Mouse (Mus musculus) limb, embryonic 14.5 days (tissue): ENCODE data around the gene Fer. TPM values are rescaled to one million over a fixed set of nuclear protein-coding genes. Genes with fewer than 3 reads are reported as not detected.

Experiments
- ATAC-seq: fragments of 200-750 bp; cut with Nextera tagmentation; 2 replicates; pipeline ENCODE4 v1.8.0; 2017; ENCODE audit warnings: low read depth, moderate number of reproducible peaks, moderate TSS enrichment; ENCODE audit not compliant: low FRiP score
- DNase-seq: peaks from one replicate; pipeline ENCODE4 v3.0.0-alpha.2; 2015; ENCODE audit warnings: low spot score
- H3K27ac ChIP-seq: fragments of 300-500 bp; sonication (generic); replicated peaks from 2 replicates; pipeline ENCODE4 v1.5.1; 2014; ENCODE audit warnings: low read depth, mild to moderate bottlenecking, low read length, moderate library complexity, mixed read lengths
- H3K27me3 ChIP-seq: fragments of 300-500 bp; sonication (generic); 2 replicates; pipeline ENCODE4 v1.6.1; 2014; ENCODE audit warnings: low read length, mixed read lengths; ENCODE audit not compliant: control insufficient read depth, insufficient read depth
- H3K36me3 ChIP-seq: fragments of 300-500 bp; sonication (generic); 2 replicates; pipeline ENCODE4 v1.6.1; 2014; ENCODE audit warnings: mild to moderate bottlenecking, low read length, moderate library complexity, mixed read lengths; ENCODE audit not compliant: control insufficient read depth, insufficient read depth
- H3K4me1 ChIP-seq: fragments of 300-500 bp; sonication (generic); 2 replicates; pipeline ENCODE4 v1.6.1; 2014; ENCODE audit warnings: antibody characterized with exemption, low read length, mixed read lengths; ENCODE audit not compliant: control insufficient read depth, insufficient read depth
- H3K4me2 ChIP-seq: fragments of 300-500 bp; sonication (generic); replicated peaks from 2 replicates; pipeline ENCODE4 v1.6.1; 2014; ENCODE audit warnings: low read depth, mild to moderate bottlenecking, low read length, moderate library complexity; ENCODE audit not compliant: severe bottlenecking
- H3K4me3 ChIP-seq: fragments of 300-500 bp; sonication (generic); replicated peaks from 2 replicates; pipeline ENCODE4 v1.5.1; 2014; ENCODE audit warnings: low read length
- H3K9ac ChIP-seq: fragments of 300-500 bp; sonication (generic); 2 replicates; pipeline ENCODE4 v1.6.1; 2014; ENCODE audit warnings: mild to moderate bottlenecking, low read depth, low read length, moderate library complexity; ENCODE audit not compliant: severe bottlenecking
- H3K9me3 ChIP-seq: fragments of 300-500 bp; sonication (generic); 2 replicates; pipeline ENCODE4 v1.6.1; 2016; ENCODE audit warnings: low read length; ENCODE audit not compliant: control insufficient read depth
- POLR2A ChIP-seq: fragments of 200-500 bp; IDR thresholded peaks from 2 replicates; pipeline ENCODE4 v1.8.0; 2012; ENCODE audit warnings: inconsistent platforms, mild to moderate bottlenecking, moderate library complexity, borderline replicate concordance; ENCODE audit not compliant: insufficient read depth, insufficient read length; ENCODE audit errors: extremely low read depth
- WGBS: fragments of 180-500 bp; shearing (Covaris S2); extraction: QIAGEN DNeasy Blood & Tissue Kit; methylation state at CpG from one replicate; pipeline ENCODE4 v1.1.7; 2014; 5-methylcytosine and 5-hydroxymethylcytosine counted together
- polyA plus RNA-seq, 2 experiments: library from polyadenylated mRNA; depleted of rRNA in 1 of 2; stranded (reverse) in 1 of 2; unstranded in 1 of 2; fragments of >200 nt; fragmentation: Nextera tagmentation in 1 of 2; extraction: Ambion mirVana in 1 of 2; gene quantifications; 2 replicates each; pipeline versions ENCODE4 v1.2.1 to v1.2.3; 2012 to 2014

Gene Fer
- polyA plus RNA-seq, 2 experiments, result 11.1 to 34.7 TPM

DNA sequence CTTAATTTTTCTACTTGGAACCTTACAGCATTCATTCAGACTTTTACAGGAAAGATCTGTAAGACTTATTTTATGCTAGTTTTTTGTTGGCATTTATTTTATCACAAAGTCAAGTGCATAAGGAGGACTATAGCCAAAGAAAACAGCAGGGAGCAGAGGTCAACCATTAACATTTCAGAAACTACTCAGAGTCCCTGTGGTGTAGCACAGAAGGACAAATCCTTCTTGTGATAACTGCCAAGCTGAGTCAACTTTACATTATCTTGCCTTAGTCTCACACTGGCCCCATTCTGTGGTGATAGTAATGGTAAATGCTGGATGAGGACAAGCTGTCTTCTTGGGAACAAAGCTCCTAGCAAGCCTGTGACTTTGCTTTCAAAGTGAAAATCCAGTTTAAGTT is 197.7 kb downstream of the Fer start:
- H3K27ac ChIP-seq, result no peak overlapping the region
- H3K36me3 ChIP-seq, result no peaks in the 10 kb centered on the region
- H3K9me3 ChIP-seq, result no peaks in the 10 kb centered on the region
- no peaks in the 10 kb centered on the region for H3K27me3 ChIP-seq
- DNase-seq, result no peak
- no peak overlapping the region for H3K4me3 ChIP-seq
- no peak overlapping the region for H3K4me2 ChIP-seq
- ATAC-seq, result no peak
- TF ChIP-seq POLR2A, result no peak
- no peak overlapping the region for H3K9ac ChIP-seq
- no peaks in the 10 kb centered on the region for H3K4me1 ChIP-seq

DNA sequence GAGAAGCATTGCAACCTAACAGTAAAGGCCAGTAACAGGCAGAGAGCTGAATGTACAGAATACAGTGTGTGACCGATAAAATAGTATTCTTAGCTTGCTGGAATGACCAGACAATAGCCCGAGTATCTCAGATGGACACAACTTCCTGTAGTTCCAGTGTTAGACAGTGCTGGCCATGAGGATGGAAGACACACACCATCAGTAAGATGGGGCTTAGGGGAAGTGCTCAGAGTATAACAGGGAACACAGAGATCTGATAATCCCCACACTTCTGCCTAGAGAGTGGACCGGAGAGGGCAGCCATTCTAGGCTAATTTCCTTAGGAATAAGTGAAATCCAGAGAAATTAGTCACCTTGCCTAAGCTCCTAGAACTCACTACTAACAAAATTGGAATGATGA is 202.4 kb downstream of the Fer start:
- Histone ChIP-seq H3K9me3 (no peaks in the 10 kb centered on the region), H3K36me3 (no peaks in the 10 kb centered on the region), H3K9ac (no peak overlapping the region), H3K4me2 (no peak overlapping the region), H3K27ac (no peak overlapping the region), H3K4me1 (no peaks in the 10 kb centered on the region), H3K27me3 (no peaks in the 10 kb centered on the region), H3K4me3 (no peak overlapping the region)
- 90% methylated on average over 3 of the region's 3 CpGs for WGBS
- ATAC-seq, result no peak
- no peak for DNase-seq
- no peak for TF ChIP-seq POLR2A

DNA sequence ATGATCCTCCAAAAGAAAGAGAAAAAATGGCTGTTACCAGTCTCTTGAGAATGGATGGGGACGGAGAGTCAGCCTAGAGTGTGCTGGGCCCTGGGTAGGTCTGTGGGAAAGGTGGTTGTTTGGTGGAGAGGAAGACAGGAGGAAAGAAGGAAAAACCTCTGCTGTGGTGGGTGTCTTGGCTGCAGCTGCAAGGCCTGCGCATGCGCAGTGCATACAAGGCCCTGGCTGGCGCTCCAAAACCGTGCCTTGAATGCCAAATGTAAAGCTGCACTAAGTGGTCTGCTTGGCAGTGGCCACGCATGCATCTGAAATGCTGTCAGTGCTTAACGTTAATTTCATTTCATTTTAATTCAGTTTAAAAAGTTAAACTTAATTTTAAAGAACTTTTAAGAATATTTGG is 214.5 kb downstream of the Fer start:
- no peak for TF ChIP-seq POLR2A
- Histone ChIP-seq H3K4me1 (no peaks in the 10 kb centered on the region), H3K4me3 (no peak overlapping the region), H3K36me3 (no peaks in the 10 kb centered on the region), H3K9ac (no peak overlapping the region), H3K27me3 (no peaks in the 10 kb centered on the region), H3K4me2 (no peak overlapping the region), H3K9me3 (no peaks in the 10 kb centered on the region), H3K27ac (no peak overlapping the region)
- DNase-seq (no peak), ATAC-seq (no peak)
- 91% methylated on average over 7 of the region's 7 CpGs for WGBS

DNA sequence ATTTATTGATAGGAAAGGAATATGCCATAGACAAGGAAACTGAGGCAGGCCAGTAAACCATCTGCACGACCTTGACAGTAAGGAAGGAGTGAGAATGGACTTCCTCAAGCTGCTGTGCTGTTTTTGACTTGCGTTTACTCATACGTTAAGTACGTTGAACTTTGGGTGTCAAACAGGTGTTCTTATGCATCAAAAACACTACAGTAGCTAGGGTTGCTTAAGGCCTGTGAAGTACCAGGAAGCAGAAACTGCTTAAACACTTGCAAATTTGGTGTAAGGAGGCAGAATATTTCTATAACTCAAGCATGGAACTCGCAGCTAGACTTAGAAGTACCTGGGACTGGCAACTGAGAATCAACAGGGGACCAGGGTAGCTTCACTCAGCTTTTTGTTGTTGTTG is 221.9 kb downstream of the Fer start:
- Histone ChIP-seq H3K36me3 (no peaks in the 10 kb centered on the region), H3K4me2 (no peak overlapping the region), H3K9me3 (no peaks in the 10 kb centered on the region), H3K27ac (no peak overlapping the region), H3K9ac (no peak overlapping the region), H3K27me3 (no peaks in the 10 kb centered on the region), H3K4me1 (no peaks in the 10 kb centered on the region), H3K4me3 (no peak overlapping the region)
- DNase-seq (no peak), ATAC-seq (no peak)
- WGBS, result 87% methylated on average over 5 of the region's 5 CpGs
- TF ChIP-seq POLR2A, result no peak

DNA sequence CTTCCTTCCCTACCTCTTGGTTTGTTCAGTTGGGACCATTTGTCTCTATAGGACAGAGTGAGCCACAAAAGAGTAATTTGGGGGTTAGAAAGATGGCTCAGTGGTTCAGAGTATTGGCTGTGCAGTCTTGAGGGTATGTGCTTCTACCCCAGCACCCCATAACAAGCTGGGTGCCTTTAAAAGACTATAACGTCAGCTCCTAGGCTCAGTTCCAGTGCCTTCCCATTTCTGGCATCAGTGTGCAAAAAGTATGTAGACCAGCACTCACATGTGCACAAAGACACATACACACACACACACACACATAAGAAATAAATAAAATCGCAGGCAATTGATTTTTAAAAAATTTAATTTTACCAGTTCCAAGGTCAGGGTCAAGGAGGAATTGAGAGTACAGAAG is 222.6 kb downstream of the Fer start:
- no peaks in the 10 kb centered on the region for H3K27me3 ChIP-seq
- no peaks in the 10 kb centered on the region for H3K9me3 ChIP-seq
- WGBS, result 73% methylated on average over 2 of the region's 2 CpGs
- no peaks in the 10 kb centered on the region for H3K36me3 ChIP-seq
- DNase-seq, result no peak
- H3K4me3 ChIP-seq, result no peak overlapping the region
- H3K4me2 ChIP-seq, result no peak overlapping the region
- H3K9ac ChIP-seq, result no peak overlapping the region
- no peaks in the 10 kb centered on the region for H3K4me1 ChIP-seq
- no peak for ATAC-seq
- no peak overlapping the region for H3K27ac ChIP-seq
- no peak for TF ChIP-seq POLR2A
